Mouse (Mus musculus) kidney, adult 9 months (tissue): ENCODE measurements at regions not wholly inside any gene's neighbourhood (a gene's known extent, or its start where the extent isn't known, plus 50 kb on each side); places are given as distances from the start of the nearest gene placed in this dataset.
A peak's percentile ranks its signal among the peaks of the same experiment; 100 is the strongest.
"Not testable (repeated sequence)": the region's sequence is repeated elsewhere in the genome, so short reads cannot be mapped to it uniquely, and the experiment has no call there.

ENCODE experiments used
- DNase-seq: peaks from one replicate; pipeline ENCODE4 v3.0.0; 2022

DNA sequence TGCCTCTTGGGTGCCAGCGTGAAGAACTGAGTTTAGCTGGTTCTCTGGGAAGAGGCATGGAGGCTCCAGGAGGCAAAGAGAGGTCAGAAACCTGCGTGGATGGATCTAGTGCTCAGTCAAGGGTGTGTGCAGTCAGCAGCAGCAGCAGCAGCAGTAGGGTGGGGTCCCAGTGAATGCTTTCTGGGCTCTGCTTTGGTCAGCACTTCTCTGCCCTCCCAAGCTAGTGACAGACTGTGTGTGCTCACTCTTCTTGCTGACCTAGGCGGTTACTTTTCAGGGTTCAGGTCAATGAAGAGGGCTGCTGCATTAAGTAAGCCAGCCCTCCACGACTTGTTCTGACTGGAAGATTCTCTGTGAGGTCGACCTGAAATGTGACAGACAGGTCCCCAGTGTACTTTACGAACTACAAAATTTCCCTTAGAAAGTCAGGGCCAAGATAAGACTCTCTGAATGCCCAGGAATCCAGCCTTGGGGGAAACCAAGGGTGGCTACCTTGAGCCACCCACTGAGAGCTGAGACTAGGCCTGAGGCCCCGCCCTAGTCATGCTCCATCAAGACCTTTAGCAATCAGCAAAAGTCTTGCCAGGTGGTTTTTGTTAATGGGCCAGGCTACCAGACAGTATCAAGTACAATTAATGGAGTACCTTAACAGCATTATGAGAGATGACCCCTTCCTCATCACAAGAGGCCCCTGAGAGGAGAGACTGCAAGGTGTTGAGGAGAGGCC lies 114.9 kb upstream of the Lemd2 start:
- DNase-seq: peak; percentile 41

- DNase-seq: peak; percentile 99
Observed at GRCm38 (mm10) chr17:27317576-27318277, 113.5 kb upstream of the Lemd2 start.

DNA sequence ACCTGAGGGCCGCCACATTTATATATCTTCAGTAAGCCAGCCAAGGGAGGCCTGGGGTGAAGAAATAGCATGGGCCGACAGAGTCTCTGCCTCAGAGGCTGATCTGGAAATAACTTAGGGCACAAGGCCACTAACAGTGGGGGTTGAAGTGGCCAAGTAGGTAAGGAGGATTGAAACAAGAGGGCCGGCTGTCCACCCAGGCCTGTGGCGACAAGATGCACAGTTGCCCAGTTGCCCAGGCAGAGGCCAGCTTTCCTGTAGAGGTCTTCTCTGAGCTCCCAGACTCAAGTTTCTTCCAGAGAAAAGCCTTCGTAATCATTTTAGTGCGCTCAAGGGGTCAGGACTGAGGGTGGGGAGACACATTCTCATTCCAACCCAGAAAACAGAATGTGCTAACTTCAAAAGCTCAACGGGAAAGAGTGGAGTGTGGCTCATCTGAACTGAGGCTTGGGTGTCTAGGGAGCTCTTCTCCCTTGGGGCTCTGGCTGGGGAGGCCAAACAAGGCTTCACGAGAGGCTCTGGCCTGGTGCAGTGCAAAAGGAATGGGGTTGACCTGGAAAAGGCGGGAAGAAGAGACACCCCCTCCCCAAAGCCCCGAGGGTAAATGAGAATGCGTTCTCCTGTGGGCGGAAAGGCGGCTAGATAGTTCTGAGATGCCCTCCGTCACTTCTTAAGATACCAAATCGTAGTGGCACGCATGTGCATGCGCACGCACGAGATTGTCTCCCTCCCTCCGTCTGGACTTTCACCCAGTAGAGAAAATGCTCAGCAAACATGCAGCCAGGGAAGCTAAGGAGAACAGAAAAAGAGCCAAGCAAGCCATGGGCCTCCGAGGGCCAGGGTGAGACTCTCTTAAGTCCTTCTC lies 112.7 kb upstream of the Lemd2 start:
- DNase-seq: no peak

DNA sequence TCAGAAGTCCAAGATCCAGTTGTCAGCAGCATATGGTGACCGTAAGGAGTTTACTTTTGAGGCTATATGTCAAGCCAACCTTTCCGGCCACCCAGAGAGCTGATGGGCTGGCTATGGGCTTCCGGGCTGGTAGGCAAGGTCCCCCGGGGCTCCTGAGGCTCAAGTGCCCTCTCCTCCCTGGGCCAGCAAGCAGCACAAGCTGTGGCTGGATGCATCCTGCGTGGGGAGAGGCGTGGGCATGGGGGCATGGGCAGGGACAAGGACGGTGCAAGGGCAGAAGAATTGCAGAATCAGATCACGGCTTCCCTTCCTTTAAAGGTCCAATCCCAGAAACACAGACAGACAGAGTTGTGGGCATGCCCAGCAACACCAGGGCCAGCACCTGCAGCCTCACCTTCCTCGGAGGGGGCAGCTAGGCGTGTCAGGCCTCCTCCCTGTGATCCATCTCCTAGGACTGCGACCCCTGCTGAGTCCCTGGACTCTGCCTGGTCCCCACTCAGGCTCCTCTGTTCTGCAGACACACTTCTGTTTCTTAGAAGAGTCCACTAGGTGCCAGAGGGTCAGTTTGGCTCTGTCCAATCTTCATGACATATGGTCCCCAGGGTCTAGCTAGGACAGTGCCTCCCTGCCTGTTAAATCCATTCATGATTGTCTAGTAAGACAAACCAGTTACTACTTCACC lies 111.8 kb upstream of the Lemd2 start:
- DNase-seq: no peak

DNA sequence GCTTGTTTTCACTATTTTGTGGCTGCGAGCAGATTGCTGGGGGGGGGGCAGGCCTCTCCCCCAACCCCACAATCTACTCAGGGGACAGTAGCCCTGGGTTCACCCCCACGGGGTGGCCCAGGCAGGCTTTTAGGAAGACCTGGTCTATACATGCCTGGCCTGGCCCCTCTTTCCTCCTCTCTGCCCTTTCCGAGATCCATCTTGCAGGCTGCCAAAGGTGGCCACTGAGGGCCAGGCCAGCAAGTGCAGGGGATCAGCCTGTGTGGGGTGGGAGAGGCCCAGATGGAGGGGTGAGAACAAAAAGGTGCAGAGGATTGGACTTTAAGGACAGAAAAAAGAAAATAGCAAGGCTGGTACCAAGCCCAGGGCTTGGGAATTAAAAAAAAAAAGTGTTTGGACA lies 111.2 kb upstream of the Lemd2 start:
- DNase-seq: no peak

- no peak for DNase-seq
Observed at GRCm38 (mm10) chr17:27314821-27315392, 110.6 kb upstream of the Lemd2 start.

GRCm38 (mm10) chr17:27308933-27309332 lies 104.7 kb upstream of the Lemd2 start:
- DNase-seq: no peak

DNA sequence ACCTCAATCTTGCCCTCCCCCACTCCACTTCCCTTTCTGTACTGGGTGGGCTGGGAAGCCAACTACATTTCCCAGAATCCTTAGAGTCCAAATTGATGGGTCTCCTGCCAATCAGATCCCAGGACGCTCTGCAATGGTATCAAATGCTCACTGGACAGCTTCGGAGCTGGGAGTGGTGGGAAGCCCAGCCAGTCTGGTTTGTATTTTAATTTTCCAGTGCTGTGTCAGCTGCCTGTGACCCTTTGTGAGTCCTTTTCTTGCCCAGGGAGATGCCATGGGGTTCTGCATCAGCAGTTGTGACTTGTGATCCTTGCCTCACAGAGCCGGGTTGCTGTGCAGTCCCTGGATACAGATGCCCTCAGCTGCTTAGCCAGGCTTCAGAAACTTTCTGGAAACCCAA lies 100.6 kb upstream of the Lemd2 start:
- DNase-seq: peak; percentile 59

DNA sequence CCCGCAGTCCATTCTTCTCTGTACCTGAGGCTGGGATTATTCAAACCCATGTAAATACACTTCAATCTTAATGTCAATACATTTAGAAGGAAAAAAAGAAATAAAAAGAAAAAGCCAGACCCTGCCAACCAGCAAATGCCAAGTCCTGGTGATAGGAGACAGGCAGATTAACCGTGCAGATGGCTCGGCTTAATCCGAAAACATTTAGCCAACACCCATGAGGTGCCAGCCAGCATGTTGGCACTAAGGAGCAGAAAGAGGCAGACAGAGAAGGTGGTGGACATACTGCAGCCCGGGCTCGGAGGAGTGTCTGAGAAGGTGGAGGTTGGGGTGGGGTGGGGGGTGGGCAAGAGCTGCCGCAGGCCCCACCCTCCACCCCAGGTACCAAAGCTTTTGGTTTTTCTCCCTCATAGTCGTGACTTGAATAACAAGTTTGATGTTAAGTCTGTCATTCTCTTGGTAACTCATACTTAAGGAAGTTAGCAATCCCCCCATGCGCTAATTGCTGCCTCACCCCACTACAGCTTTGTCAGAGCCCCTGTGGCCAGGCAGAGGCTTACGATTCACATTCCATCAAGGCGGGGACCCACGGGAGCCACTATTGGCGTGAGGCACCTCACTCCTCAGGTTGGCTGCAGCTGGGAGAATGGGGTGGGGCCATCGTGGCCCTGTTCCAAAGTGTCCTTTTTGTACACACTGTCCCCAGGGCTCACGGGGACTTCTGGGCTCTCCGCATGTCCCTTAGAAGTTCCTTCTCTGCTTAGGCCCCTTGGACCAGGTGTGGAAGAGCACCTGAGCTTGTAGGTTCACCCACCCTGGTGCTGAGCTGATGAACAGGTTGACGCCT lies 99.6 kb upstream of the Lemd2 start:
- no peak for DNase-seq

- DNase-seq: no peak
Observed at GRCm38 (mm10) chr17:27303061-27303460, 98.8 kb upstream of the Lemd2 start.

DNA sequence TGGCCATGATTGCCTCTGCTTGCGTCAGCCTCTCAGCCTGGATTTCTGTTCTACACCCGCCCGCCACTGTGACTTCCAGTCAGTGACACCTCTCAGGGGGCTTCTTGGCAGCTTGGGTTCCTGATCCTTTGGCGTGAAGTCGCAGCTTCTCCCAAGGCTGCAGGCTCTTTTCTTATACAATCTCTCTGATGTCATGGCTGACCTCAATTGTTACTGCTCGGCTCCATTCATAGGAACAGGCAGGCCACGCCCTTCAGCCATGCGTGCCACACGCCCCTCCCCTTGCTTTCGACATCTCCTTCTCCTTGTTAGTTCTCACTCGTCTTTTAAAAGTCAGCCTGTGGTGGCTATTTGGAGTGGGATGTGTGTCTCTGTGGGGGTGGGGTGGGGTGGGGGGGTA lies 97.1 kb upstream of the Lemd2 start:
- DNase-seq: no peak

DNA sequence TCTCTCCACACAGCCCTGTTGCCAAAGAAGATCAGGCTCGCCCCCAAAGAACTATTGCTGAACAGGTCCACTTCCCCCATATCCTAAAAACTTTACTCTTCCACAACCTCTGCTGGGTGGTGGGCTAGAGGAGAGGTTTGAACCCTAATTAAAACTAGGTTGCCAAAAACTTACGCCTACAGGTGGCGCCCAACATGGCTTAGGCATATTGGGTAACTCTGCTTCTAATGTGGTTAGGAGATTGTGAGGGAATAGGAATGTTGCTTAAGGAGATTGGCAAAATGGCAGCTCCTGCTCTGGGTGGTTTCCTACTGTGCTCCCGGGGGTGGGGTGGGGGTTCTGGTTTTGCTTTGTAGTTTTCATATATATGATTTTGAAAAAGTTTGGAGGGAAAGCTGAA lies 95.0 kb upstream of the Lemd2 start:
- DNase-seq: no peak

GRCm38 (mm10) chr17:27298351-27298750 lies 94.1 kb upstream of the Lemd2 start:
- DNase-seq: no peak

DNA sequence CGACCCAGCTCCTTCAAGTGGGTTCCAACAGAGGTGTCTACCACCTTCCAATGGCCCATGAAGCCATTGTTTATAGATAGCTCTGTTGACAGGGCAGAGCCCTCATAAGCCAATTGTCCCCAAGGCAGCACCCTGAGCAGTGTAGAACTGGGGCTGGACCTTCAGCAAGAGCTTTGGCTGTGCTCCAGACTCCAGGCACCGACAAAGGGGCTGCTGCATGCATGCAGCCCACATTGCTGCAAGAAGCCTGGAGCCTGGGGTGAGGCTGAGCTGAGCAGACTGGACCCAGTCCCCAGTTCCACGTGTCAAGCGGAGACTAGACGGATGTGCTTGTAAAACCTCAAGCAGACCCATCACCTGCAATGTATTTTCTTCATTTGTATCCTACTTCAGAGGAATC lies 91.9 kb upstream of the Lemd2 start:
- DNase-seq: no peak

DNA sequence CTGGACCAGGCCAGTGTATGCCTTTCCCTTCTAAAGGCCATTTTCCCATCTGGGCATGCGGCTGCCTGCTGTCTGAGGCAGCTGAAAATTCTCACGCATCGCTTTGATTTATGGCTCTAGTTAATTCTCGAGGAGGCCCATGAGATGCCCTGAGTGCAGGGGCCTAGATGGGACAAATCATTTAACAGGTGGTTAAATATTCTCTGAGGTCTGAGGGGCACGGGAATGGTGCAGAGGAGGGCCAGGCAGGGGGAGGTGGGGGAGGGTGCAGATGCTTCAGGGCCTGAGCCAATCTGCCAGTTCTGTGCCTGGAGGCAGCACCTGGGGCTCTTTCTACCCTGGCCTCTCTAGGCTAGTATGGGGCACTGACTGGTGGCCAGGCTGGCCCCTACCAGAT lies 89.9 kb upstream of the Lemd2 start:
- DNase-seq: no peak

GRCm38 (mm10) chr17:27293586-27294207 lies 89.4 kb upstream of the Lemd2 start:
- no peak for DNase-seq

DNA sequence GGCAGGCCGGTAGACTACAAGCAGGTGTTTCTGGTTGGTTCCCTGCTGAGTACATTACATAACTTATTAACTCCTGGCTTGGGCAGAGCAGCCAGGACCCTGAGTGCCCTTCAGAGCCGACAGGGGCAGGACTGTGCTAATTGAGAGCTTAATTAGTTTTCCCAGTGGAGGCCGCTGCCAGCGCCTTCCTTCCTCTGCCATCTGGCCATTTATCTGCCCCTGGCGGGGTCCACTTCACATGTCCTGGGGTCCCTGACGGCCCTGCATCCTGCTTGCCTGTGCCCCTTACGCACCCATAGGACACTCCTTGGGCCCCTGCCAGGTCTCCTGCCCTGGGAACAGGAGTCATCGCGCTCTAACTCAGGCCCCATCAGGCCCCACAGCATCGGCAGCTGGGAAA lies 87.4 kb upstream of the Lemd2 start:
- DNase-seq: peak; percentile 91

DNA sequence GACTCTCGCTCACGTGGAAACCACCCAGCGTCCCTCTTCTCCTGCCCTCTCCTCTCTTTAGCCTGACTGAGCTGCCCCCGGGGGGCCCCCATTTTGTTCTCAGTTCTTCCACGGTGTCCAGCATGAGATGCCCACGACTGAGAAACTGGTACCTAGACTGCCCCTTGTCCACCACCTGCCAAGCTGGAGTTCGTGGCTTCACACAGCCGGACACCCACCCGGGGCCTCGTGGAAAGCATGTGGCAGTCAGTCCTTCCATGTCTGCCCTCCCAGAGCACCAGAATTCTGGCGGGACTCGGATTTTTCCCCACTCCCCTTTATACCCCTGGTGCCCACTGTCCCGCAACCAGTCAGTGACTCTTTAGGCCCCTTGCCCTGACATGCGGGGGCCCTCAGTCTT lies 86.9 kb upstream of the Lemd2 start:
- DNase-seq: no peak

DNA sequence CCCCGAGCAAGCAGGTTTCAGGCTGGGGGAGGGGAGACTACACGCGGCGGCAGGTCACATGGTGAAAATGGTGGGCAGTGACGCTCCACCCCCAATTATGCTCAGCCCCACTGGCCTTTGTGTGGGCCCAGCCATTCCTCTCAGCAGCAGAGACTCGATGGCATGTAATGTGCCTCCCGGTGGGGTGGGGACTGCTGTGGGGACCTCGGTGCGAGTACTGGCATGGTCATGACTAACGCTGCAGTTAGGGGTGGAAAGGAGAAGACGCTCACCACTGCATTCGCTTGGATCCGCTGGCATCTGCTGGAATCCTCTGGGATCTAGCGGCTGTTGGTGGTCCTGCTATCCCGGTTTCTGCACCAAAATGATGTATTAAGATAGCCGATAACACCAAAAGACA lies 86.0 kb upstream of the Lemd2 start:
- no peak for DNase-seq

DNA sequence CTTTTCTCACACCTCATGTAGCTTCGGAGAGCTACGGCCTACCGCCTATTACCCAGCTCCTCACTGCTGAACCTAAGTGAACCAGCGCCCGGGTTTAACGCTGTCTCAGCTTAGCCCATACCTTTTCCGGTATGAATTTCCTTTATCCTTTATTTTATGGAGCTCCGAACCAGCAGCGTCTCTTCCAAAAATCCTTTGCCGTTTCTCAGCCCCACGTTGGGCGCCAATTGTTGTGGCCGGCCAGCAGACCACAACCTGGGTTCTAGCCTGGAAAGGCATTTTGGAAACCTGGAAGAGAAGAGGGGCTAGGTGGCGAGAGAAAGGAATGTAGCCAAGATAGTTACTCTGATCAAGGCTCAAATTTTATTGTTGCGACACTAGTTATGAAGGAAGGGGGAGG lies 85.5 kb upstream of the Lemd2 start:
- not testable (repeated sequence) for DNase-seq

DNA sequence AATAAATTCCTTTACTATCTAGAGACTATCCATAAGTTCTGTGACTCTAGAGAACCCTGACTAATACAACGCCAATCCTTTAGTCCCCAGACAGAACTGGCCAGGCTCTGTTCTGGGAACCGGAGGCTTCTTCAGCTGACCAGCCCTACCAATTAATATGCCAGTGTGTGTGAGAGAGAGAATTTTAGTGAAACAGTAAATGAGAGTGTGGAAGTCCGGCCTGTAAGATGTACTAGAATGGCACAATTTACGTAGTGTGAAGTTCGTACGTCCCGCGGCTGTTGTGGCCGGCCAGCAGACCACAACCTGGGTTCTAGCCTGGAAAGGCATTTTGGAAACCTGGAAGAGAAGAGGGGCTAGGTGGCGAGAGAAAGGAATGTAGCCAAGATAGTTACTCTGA lies 83.7 kb upstream of the Lemd2 start:
- DNase-seq: not testable (repeated sequence)
